Mouse (Mus musculus) heart, adult 2 months (tissue): ENCODE results near the gene Fancc.

Experiments
- CTCF ChIP-seq: fragments of 200-600 bp; IDR thresholded peaks from 2 replicates; pipeline ENCODE4 v1.8.1; 2022; ENCODE audit warnings: antibody characterized with exemption, mild to moderate bottlenecking, moderate library complexity
- POLR2A ChIP-seq: fragments of 200-500 bp; IDR thresholded peaks from 2 replicates; pipeline ENCODE4 v1.6.1; 2011; ENCODE audit warnings: mild to moderate bottlenecking, low read depth, low read length, control low read depth; ENCODE audit not compliant: insufficient read depth

DNA sequence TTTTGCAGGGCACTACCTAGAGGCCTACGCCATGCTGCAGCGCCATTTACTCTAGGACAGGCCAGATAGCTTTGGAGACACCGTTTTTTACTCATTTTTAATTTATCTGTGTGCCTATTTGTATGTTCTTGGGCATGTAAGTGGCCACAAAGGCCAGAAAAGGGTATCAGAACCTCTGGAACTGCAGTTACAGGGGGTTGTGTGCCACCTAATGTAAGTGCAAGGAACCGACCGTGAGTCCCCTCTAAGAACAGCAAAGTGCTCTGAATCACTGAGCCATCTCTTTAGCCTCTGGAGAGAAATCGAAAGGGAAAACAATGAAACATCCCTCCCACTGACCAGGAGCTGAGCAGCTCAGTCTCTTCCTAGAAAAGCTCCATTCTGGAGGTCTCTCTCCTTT is 174.3 kb downstream of the Fancc start:
- TF ChIP-seq CTCF (peak; percentile 62), POLR2A (no peak)
